Mouse (Mus musculus): Measurements from ENCODE around the gene Selenow.

Selenow gene

GRCm38 (mm10) chr7:15905861-15906260, 16.3 kb downstream of the Selenow start:
- no peak for DNase-seq

DNA sequence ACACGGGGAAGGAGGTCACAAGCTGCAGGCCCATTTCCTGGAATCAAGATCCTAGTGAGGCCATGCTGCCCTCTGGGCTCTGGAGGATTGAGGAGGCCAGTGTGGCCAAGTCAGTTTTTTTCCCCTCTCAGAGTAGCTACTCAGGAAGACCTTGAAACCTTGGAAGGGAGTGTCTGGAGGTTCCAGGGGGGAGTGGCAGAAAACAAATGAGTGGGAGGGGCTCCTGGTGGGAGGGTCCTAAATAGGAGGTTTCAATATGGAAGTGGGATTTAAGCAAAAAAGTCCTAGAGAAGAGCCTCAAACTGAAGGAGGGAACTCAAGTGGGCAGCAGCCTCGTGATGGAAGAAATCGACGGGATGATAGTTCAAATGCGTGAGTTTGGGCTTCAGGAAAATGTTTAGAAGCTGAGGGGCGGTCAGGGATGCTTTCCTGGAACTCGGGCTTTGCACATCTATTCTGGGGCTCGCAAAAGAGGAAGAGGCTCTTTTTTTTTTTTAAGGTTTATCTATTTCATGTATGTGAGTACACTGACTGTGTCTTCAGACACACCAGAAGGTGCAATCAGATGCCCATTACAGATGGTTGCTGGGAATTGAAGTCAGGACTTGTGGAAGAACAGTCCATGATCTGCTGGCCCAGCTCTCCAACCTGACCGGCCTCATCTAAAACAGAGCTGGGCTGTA, 20.7 kb downstream of the Selenow start:
- no peak for DNase-seq

GRCm38 (mm10) chr7:15894251-15894650, 28.0 kb downstream of the Selenow start:
- no peak for DNase-seq

DNA sequence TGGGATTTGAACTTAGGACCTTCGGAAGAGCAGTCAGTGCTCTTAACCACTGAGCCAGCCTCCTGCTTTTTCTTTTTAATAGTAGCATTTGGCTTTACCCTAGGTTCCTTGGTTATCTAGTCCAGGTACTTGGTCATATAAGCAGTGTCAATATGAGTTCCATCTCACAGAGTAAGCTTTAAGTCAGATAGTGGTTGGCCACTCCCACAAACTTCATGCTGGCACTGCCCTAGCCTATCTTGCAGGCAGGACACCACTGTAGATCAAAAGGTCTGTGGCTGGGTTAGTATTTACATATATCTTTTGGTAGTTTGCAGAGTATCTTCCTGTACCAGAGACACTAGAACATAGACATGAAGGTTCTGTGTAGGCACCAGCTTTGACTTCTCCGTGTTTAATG, 38.1 kb downstream of the Selenow start:
- no peak for DNase-seq

DNA sequence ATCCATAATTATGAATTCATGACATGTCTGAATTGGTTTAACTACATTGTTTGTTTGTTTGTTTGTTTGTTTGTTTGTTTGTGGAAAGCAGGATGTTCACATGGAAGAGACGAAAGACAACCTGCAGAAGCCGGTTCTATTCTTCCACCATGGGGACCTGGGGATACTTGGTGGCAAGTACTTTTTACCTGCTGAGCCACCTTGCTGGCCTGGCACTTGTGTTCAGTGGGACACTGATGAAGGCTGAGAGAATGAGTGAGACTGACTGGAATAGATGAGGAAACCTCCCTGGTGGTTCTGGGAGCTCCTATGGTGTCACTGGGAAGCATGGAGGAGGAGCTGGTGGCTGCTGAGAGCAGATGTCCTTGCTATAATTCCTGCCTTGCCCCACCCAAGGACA, 39.9 kb downstream of the Selenow start, which contains the start of gene Crxos:
Crxos (plus strand) TSS at position 301 of the 400 bp plus-strand sequence.
- no peak for DNase-seq

GRCm38 (mm10) chr7:15881831-15882230, 40.4 kb downstream of the Selenow start:
- DNase-seq, result no peak

- DNase-seq, result no peak
These were observed 40.8 kb downstream of the Selenow start for GRCm38 (mm10) chr7:15881388-15881787.

DNA sequence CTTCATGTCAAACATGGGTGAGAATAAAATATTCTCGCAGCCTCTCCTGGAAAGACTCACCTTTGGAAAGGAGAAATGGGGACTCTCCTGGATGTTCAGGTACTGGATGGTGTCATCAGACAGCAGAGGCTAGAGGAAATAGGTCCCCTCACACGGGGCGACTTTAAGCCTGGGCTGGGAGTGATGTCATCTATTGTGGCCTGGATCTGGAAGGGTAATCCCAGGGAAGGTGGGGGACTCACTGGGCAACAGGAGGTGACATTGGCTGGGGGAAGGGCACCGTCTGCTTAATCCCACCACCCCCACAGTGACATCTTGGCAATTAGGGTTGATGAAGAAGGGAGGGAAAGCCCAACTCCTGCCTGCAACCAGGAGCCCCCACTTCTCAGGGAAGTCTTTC, 42.4 kb downstream of the Selenow start, which contains the start of gene Crx:
Crx (minus strand) TSS at position 213 of the 400 bp plus-strand sequence.
- DNase-seq, result no peak
